27 mouse cellular contexts compared by ENCODE assay signal in the genomic region with DNA sequence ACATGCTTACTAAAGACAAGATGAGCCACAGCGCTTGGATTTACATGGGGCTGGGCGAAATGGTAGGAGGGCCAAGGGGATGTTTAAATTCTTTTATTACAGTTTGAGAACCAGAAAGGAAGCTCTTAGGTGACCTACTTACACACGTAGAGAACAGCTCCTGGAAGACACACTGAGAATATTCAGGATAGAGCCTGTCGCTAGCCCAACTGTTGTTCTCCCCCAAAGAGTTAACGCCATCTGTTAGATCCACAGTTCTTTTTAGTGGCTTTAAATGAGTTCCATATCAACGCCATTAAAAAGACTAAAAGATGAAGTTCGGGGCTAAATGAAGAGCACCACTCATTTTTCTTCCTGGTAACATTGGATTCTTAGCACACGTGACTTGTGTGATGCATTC. TPM values are rescaled to one million over a fixed set of nuclear protein-coding genes. Genes with fewer than 3 reads are reported as not detected.
DNase-seq lines count a peak whose midpoint lies in the region; ATAC-seq and TF ChIP-seq lines count a peak whose summit lies in the region.
"Had no signal": no experiment of that assay in that cellular context is flagged by ENCODE, and none has a peak within 500 bp of the region (broad histone marks: within the 10 kb centered on the region; RNA-seq: fewer than 3 reads in every experiment).

No protein-coding gene starts in this region.

- DNase-seq in forebrain, embryonic 14.5 days (ENCODE audit: low spot score) = peak; percentile 42
- no peak for DNase-seq in left cerebral cortex, adult 2 months (ENCODE audit: extremely low spot score in 1 of 2, low spot score in 2 of 2)
- DNase-seq in left cerebral cortex, adult 18-20 months (ENCODE audit: low spot score in 2 of 2) = no peak
- peak; percentile 67 for DNase-seq in cerebellum, adult 9-10 months
- DNase-seq in kidney, postnatal 14 days = no peak
- no peak for DNase-seq in urinary bladder, postnatal 4 days (ENCODE audit: low spot score in 2 of 2)
- DNase-seq: adrenal gland, postnatal 25 days; gastrocnemius, postnatal 25 days; heart, adult 18-20 months; heart, postnatal 36 days; kidney, adult 2 months; kidney, postnatal 4 days; liver; lung, adult 2 months; lung, postnatal 10 days had no signal

- H3K27ac ChIP-seq in forebrain, embryonic 14.5 days (ENCODE audit: low read depth, low read length) = no peak overlapping the region
- H3K27ac ChIP-seq in forebrain, embryonic 12.5 days = no peak overlapping the region
- H3K27ac ChIP-seq in left cerebral cortex, adult 2 months = peak overlapping the region; percentile 61
- H3K27ac ChIP-seq: embryonic facial prominence, embryonic 12.5 days; hindbrain, embryonic 12.5 days; hindbrain, postnatal 0 days; intestine, embryonic 15.5 days; liver, embryonic 14.5 days; macrophage; midbrain, embryonic 13.5 days; neural tube, embryonic 13.5 days had no signal

- no peaks in the 10 kb centered on the region for H3K27me3 ChIP-seq in forebrain, embryonic 14.5 days (replicated peaks; ENCODE audit: control insufficient read depth, insufficient read depth, low read length)
- H3K27me3 ChIP-seq in forebrain, embryonic 12.5 days = no peaks in the 10 kb centered on the region
- H3K27me3 ChIP-seq: embryonic facial prominence, embryonic 12.5 days; hindbrain, embryonic 12.5 days; intestine, embryonic 15.5 days; midbrain, embryonic 13.5 days; neural tube, embryonic 13.5 days had no signal

- TF ChIP-seq CTCF in left cerebral cortex, adult 2 months (IDR thresholded peaks at IDR 0.05) = no peak

- no peak overlapping the region for H3K4me3 ChIP-seq in forebrain, embryonic 14.5 days (ENCODE audit: low read depth, low read length)
- H3K4me3 ChIP-seq in forebrain, embryonic 12.5 days (replicated peaks) = no peak overlapping the region
- H3K4me3 ChIP-seq in left cerebral cortex, adult 2 months = no peak overlapping the region
- H3K4me3 ChIP-seq: embryonic facial prominence, embryonic 12.5 days; hindbrain, embryonic 12.5 days; intestine, embryonic 15.5 days; midbrain, embryonic 13.5 days; neural tube, embryonic 13.5 days had no signal

- no peaks in the 10 kb centered on the region for H3K9me3 ChIP-seq in forebrain, embryonic 14.5 days (replicated peaks; ENCODE audit: control insufficient read depth, low read length)
- no peaks in the 10 kb centered on the region for H3K9me3 ChIP-seq in forebrain, embryonic 12.5 days
- H3K9me3 ChIP-seq: embryonic facial prominence, embryonic 12.5 days; hindbrain, embryonic 12.5 days; intestine, embryonic 15.5 days; midbrain, embryonic 13.5 days; neural tube, embryonic 13.5 days had no signal

- peaks cover 39% of the 10 kb centered on the region for H3K36me3 ChIP-seq in forebrain, embryonic 14.5 days (ENCODE audit: control insufficient read depth, insufficient read depth, low read length)
- H3K36me3 ChIP-seq in forebrain, embryonic 12.5 days (replicated peaks) = peaks cover 44% of the 10 kb centered on the region

- no peak overlapping the region for H3K9ac ChIP-seq in forebrain, embryonic 14.5 days (ENCODE audit: low read length)
- no peak overlapping the region for H3K9ac ChIP-seq in forebrain, embryonic 12.5 days
- H3K9ac ChIP-seq: embryonic facial prominence, embryonic 12.5 days; hindbrain, embryonic 12.5 days; intestine, embryonic 15.5 days; liver, embryonic 14.5 days; midbrain, embryonic 13.5 days; neural tube, embryonic 13.5 days had no signal

- 82% methylated on average over 8 of the region's 8 CpGs for WGBS in forebrain, embryonic 14.5 days
- 90% methylated on average over 8 of the region's 8 CpGs for WGBS in forebrain, embryonic 12.5 days

- H3K4me1 ChIP-seq in forebrain, embryonic 14.5 days (ENCODE audit: control insufficient read depth, insufficient read depth, low read length) = no peaks in the 10 kb centered on the region
- H3K4me1 ChIP-seq in forebrain, embryonic 12.5 days = no peaks in the 10 kb centered on the region
- H3K4me1 ChIP-seq: embryonic facial prominence, embryonic 12.5 days; hindbrain, embryonic 12.5 days; neural tube, embryonic 13.5 days had no signal

- no peak overlapping the region for H3K4me2 ChIP-seq in forebrain, embryonic 14.5 days (ENCODE audit: low read length)
- H3K4me2 ChIP-seq in forebrain, embryonic 12.5 days = no peak overlapping the region
- H3K4me2 ChIP-seq: embryonic facial prominence, embryonic 12.5 days; heart, embryonic 11.5 days; hindbrain, embryonic 12.5 days; intestine, embryonic 15.5 days; midbrain, embryonic 13.5 days; neural tube, embryonic 13.5 days had no signal

- intact Hi-C loops in left cerebral cortex, adult 2 months (cut with DNase I) = no loop called here

- no peak for ATAC-seq in forebrain, embryonic 14.5 days
- ATAC-seq in forebrain, embryonic 12.5 days (ENCODE audit: low FRiP score) = no peak
- ATAC-seq: CD4-positive, CD25-positive, alpha-beta regulatory T cell, adult 4 months; hindbrain, postnatal 0 days; intestine, embryonic 15.5 days; midbrain, embryonic 13.5 days had no signal

RNA-seq across cellular contexts. Expression of gene Esam, which starts 8.9 kb away (rescaled TPM):
- 32.9 and 44.0 TPM in 2 replicates for polyA plus RNA-seq in forebrain, embryonic 14.5 days (2014; fragmentation: Nextera tagmentation; extraction: Ambion mirVana)
- polyA plus RNA-seq in forebrain, embryonic 12.5 days (2016; fragmentation: Nextera tagmentation; extraction: Ambion mirVana) = 23.2 and 24.3 TPM in 2 replicates
- 10 to 100 TPM; 19.6 to 22.5 TPM for total RNA-seq in left cerebral cortex, adult 2 months (2021)
- 10 to 100 TPM; 19.7 to 21.4 TPM for total RNA-seq in left cerebral cortex, adult 18-20 months (2021)
- polyA plus RNA-seq: CD4-positive, CD25-positive, alpha-beta regulatory T cell, adult 4 months had no signal

RNA-seq across cellular contexts. Expression of gene Vsig2, which starts 20.1 kb away (rescaled TPM):
- 0.82 TPM in 1 of 2 replicates, not detected in the other for polyA plus RNA-seq in forebrain, embryonic 14.5 days (2014; fragmentation: Nextera tagmentation; extraction: Ambion mirVana)
- 0.32 and 0.82 TPM in 2 replicates for polyA plus RNA-seq in forebrain, embryonic 12.5 days (2016; fragmentation: Nextera tagmentation; extraction: Ambion mirVana)
- total RNA-seq in left cerebral cortex, adult 2 months (2021) = 1 to 10 TPM; 4.1 to 4.5 TPM
- total RNA-seq in left cerebral cortex, adult 18-20 months (2021) = 1 to 10 TPM; 3.9 to 5.0 TPM
- total RNA-seq: megakaryocyte-erythroid progenitor cell, adult 5-6 weeks had no signal
- polyA plus RNA-seq: CD4-positive, CD25-positive, alpha-beta regulatory T cell, adult 4 months; macrophage had no signal

RNA-seq across cellular contexts. Expression of gene Msantd2, which starts 29.9 kb away (rescaled TPM):
- polyA plus RNA-seq in forebrain, embryonic 14.5 days (2014; fragmentation: Nextera tagmentation; extraction: Ambion mirVana) = 29.2 and 33.6 TPM in 2 replicates
- 46.9 and 47.3 TPM in 2 replicates for polyA plus RNA-seq in forebrain, embryonic 12.5 days (2016; fragmentation: Nextera tagmentation; extraction: Ambion mirVana)
- total RNA-seq in left cerebral cortex, adult 2 months (2021) = 10 to 100 TPM; 21.4 to 26.7 TPM
- total RNA-seq in left cerebral cortex, adult 18-20 months (2021) = 10 to 100 TPM; 14.0 to 23.0 TPM

RNA-seq across cellular contexts. Expression of gene Nrgn, which starts 33.7 kb away (rescaled TPM):
- polyA plus RNA-seq in forebrain, embryonic 14.5 days (2014; fragmentation: Nextera tagmentation; extraction: Ambion mirVana) = 7.4 and 14.8 TPM in 2 replicates
- polyA plus RNA-seq in forebrain, embryonic 12.5 days (2016; fragmentation: Nextera tagmentation; extraction: Ambion mirVana) = 3.8 and 4.2 TPM in 2 replicates
- 1,000 to 10,000 TPM; 1,927 to 1,950 TPM for total RNA-seq in left cerebral cortex, adult 2 months (2021)
- 1,000 to 10,000 TPM; 1,653 to 1,729 TPM for total RNA-seq in left cerebral cortex, adult 18-20 months (2021)

RNA-seq across cellular contexts. Expression of gene Siae, which starts 36.5 kb away (rescaled TPM):
- 8.5 and 10.5 TPM in 2 replicates for polyA plus RNA-seq in forebrain, embryonic 14.5 days (2014; fragmentation: Nextera tagmentation; extraction: Ambion mirVana)
- 7.3 and 7.4 TPM in 2 replicates for polyA plus RNA-seq in forebrain, embryonic 12.5 days (2016; fragmentation: Nextera tagmentation; extraction: Ambion mirVana)
- 10 to 100 TPM; 17.1 to 18.8 TPM for total RNA-seq in left cerebral cortex, adult 2 months (2021)
- 10 to 100 TPM; 15.2 to 18.6 TPM for total RNA-seq in left cerebral cortex, adult 18-20 months (2021)

Comparison
In these comparisons a context has a peak if more than half of its experiments do, and no peak if none do; other contexts are left out.
1. DNase-seq: peak in forebrain, embryonic 14.5 days (single experiment) and cerebellum, adult 9-10 months (single experiment); none in left cerebral cortex, adult 2 months (0 of 2), left cerebral cortex, adult 18-20 months (0 of 2), kidney, postnatal 14 days (single experiment) and urinary bladder, postnatal 4 days (0 of 2).